Mouse (Mus musculus): ENCODE data around the gene Tsku.

GRCm38 (mm10) chr7:98310266-98310665 is 50.9 kb downstream of the Tsku start:
- TF ChIP-seq POLR2A (IDR thresholded peaks at IDR 0.05; ENCODE audit: borderline replicate concordance, insufficient read depth, low read length) (no peak), CTCF (IDR thresholded peaks at IDR 0.05; ENCODE audit: borderline replicate concordance, insufficient read depth, low read depth, low read length) (no peak)
